Mouse (Mus musculus) gastrocnemius, postnatal 14 days (tissue): ENCODE data around the gene Mog. TPM values are rescaled to one million over a fixed set of nuclear protein-coding genes. Genes with fewer than 3 reads are reported as not detected.

Experiments used
- DNase-seq: peaks from one replicate; pipeline ENCODE4 v3.0.0; 2021; ENCODE audit warnings: mixed read lengths
- intact Hi-C: fragments of 180-260 bp; cut with DNase I; formaldehyde crosslinking; loops from one replicate; pipeline ENCODE4 v1.15.1; 2025; ENCODE audit warnings: low total_unique reads
- long read RNA-seq, 2 experiments: library from polyadenylated mRNA; stranded (forward); transcript quantifications; one replicate each; pipeline ENCODE4 v2.0.0; 2021
- total RNA-seq, 2 experiments: library from RNA; stranded (reverse); gene quantifications; 2 replicates each; pipeline ENCODE4 v1.2.3; 2021

Gene Mog
- not detected for total RNA-seq
- long read RNA-seq, experiment 1, result 0 reads
- long read RNA-seq, experiment 2, result 0 reads

- intact Hi-C loops, result no loop called here
- no peak for DNase-seq
These were observed at the start of gene Mog for GRCm38 (mm10) chr17:37022628-37023576. TSS of gene Mog (minus strand) at chr17:37023398.

- no peak for DNase-seq
- intact Hi-C loops, result no loop called here
These were observed 49.6 kb upstream of the Mog start for GRCm38 (mm10) chr17:37072730-37073276.

GRCm38 (mm10) chr17:37072080-37072729 lies 49.0 kb upstream of the Mog start:
- intact Hi-C loops, result no loop called here
- no peak for DNase-seq

GRCm38 (mm10) chr17:37070121-37070520 lies 46.9 kb upstream of the Mog start:
- intact Hi-C loops, result no loop called here
- DNase-seq, result no peak

- DNase-seq, result no peak
- intact Hi-C loops, result no loop called here
These were observed 44.7 kb upstream of the Mog start for GRCm38 (mm10) chr17:37067861-37068260.

GRCm38 (mm10) chr17:37065993-37066392 lies 42.8 kb upstream of the Mog start:
- no peak for DNase-seq
- intact Hi-C loops, result no loop called here

GRCm38 (mm10) chr17:37063686-37064495 lies 40.7 kb upstream of the Mog start:
- intact Hi-C loops, result no loop called here
- no peak for DNase-seq

- no peak for DNase-seq
- intact Hi-C loops, result no loop called here
These were observed 39.9 kb upstream of the Mog start for GRCm38 (mm10) chr17:37063063-37063462.

GRCm38 (mm10) chr17:37062101-37062641 lies 39.0 kb upstream of the Mog start:
- intact Hi-C loops, result no loop called here

GRCm38 (mm10) chr17:37061435-37061834 lies 38.2 kb upstream of the Mog start:
- DNase-seq, result no peak
- intact Hi-C loops, result no loop called here

More at GRCm38 (mm10) chr17:37062101-37062641, 39.0 kb upstream of the Mog start:
- no peak for DNase-seq

GRCm38 (mm10) chr17:37056957-37057356 lies 33.8 kb upstream of the Mog start:
- DNase-seq, result no peak
- intact Hi-C loops, result no loop called here

GRCm38 (mm10) chr17:37051745-37052144 lies 28.5 kb upstream of the Mog start:
- DNase-seq, result no peak
- intact Hi-C loops, result no loop called here

GRCm38 (mm10) chr17:37050876-37051275 lies 27.7 kb upstream of the Mog start:
- intact Hi-C loops, result no loop called here
- peak; percentile 9 for DNase-seq

GRCm38 (mm10) chr17:37050399-37050798 lies 27.2 kb upstream of the Mog start:
- DNase-seq, result peak; percentile 81
- intact Hi-C loops, result no loop called here

GRCm38 (mm10) chr17:37049570-37050310 lies 26.5 kb upstream of the Mog start:
- DNase-seq, result peak; percentile 70
- intact Hi-C loops, result no loop called here

- no peak for DNase-seq
- intact Hi-C loops, result no loop called here
These were observed 25.2 kb upstream of the Mog start for GRCm38 (mm10) chr17:37048383-37048782.

GRCm38 (mm10) chr17:37047981-37048380 lies 24.8 kb upstream of the Mog start:
- intact Hi-C loops, result no loop called here
- no peak for DNase-seq

- intact Hi-C loops, result no loop called here
- peak; percentile 8 for DNase-seq
These were observed 24.3 kb upstream of the Mog start for GRCm38 (mm10) chr17:37047332-37047976.
